Mouse (Mus musculus): ENCODE data around the gene Fahd1. TPM values are rescaled to one million over a fixed set of nuclear protein-coding genes. Genes with fewer than 3 reads are reported as not detected.

The Fahd1 gene
- total and polyA plus RNA-seq, 2 experiments from 2014 or later: 60.1 to 86.4 TPM

GRCm38 (mm10) chr17:24850773-24851127, 586 bp upstream of the Fahd1 start:
- TF ChIP-seq EP300 (IDR thresholded peaks at IDR 0.05; ENCODE audit: low read depth) (no peak), CTCF (IDR thresholded peaks at IDR 0.05; ENCODE audit: low read depth) (no peak)
- Histone ChIP-seq H3K4me2 (ENCODE audit: low read depth, low read length) (peak overlapping the region; percentile 89), H3K9me3 (replicated peaks; ENCODE audit: control insufficient read depth, low read length) (no peaks in the 10 kb centered on the region), H3K4me3 (ENCODE audit: low read depth, low read length) (peak overlapping the region; percentile 65), H3K27ac (ENCODE audit: low read depth) (peak overlapping the region; percentile 93), H3K4me1 (ENCODE audit: control insufficient read depth, insufficient read depth) (peaks cover 15% of the 10 kb centered on the region), H3K27me3 (ENCODE audit: control insufficient read depth, insufficient read depth, low read length) (no peaks in the 10 kb centered on the region), H3K9ac (replicated peaks; ENCODE audit: low read depth, low read length) (peak overlapping the region; percentile 58), H3K36me3 (replicated peaks; ENCODE audit: control insufficient read depth, insufficient read depth, low read length) (peaks cover 24% of the 10 kb centered on the region)
- WGBS: 1% methylated on average over 20 of the region's 20 CpGs
- DNase-seq (ENCODE audit: low spot score): no peak
- ATAC-seq (ENCODE audit: insufficient read depth, low read depth): no peak

- DNase-seq (ENCODE audit: low spot score) (peak; percentile 33), ATAC-seq (ENCODE audit: insufficient read depth, low read depth) (peak; percentile 47)
- Histone ChIP-seq H3K27ac (ENCODE audit: low read depth) (peak overlapping the region; percentile 93), H3K27me3 (ENCODE audit: control insufficient read depth, insufficient read depth, low read length) (no peaks in the 10 kb centered on the region), H3K36me3 (replicated peaks; ENCODE audit: control insufficient read depth, insufficient read depth, low read length) (peaks cover 19% of the 10 kb centered on the region), H3K9ac (replicated peaks; ENCODE audit: low read depth, low read length) (peak overlapping the region; percentile 72), H3K4me3 (ENCODE audit: low read depth, low read length) (peak overlapping the region; percentile 65), H3K4me2 (ENCODE audit: low read depth, low read length) (peak overlapping the region; percentile 89), H3K4me1 (ENCODE audit: control insufficient read depth, insufficient read depth) (peaks cover 22% of the 10 kb centered on the region), H3K9me3 (replicated peaks; ENCODE audit: control insufficient read depth, low read length) (no peaks in the 10 kb centered on the region)
- WGBS: 1% methylated on average over 21 of the region's 21 CpGs
- TF ChIP-seq CTCF (IDR thresholded peaks at IDR 0.05; ENCODE audit: low read depth) (peak; percentile 45), EP300 (IDR thresholded peaks at IDR 0.05; ENCODE audit: low read depth) (no peak; the same call in 1 of the 2 replicates)
Measured at GRCm38 (mm10) chr17:24849733-24850064, 465 bp downstream of the Fahd1 start.

- Histone ChIP-seq H3K4me1 (ENCODE audit: control insufficient read depth, insufficient read depth) (peaks cover 27% of the 10 kb centered on the region), H3K4me2 (ENCODE audit: low read depth, low read length) (peak overlapping the region; percentile 89), H3K36me3 (replicated peaks; ENCODE audit: control insufficient read depth, insufficient read depth, low read length) (peaks cover 10% of the 10 kb centered on the region), H3K27me3 (ENCODE audit: control insufficient read depth, insufficient read depth, low read length) (no peaks in the 10 kb centered on the region), H3K9ac (replicated peaks; ENCODE audit: low read depth, low read length) (peak overlapping the region; percentile 12), H3K27ac (ENCODE audit: low read depth) (peak overlapping the region; percentile 93), H3K9me3 (replicated peaks; ENCODE audit: control insufficient read depth, low read length) (no peaks in the 10 kb centered on the region), H3K4me3 (ENCODE audit: low read depth, low read length) (peak overlapping the region; percentile 65)
- no peak for ATAC-seq (ENCODE audit: insufficient read depth, low read depth)
- TF ChIP-seq CTCF (IDR thresholded peaks at IDR 0.05; ENCODE audit: low read depth): no peak
- DNase-seq (ENCODE audit: low spot score): no peak
Measured at GRCm38 (mm10) chr17:24848600-24849031, 1.5 kb downstream of the Fahd1 start.

- WGBS: 95% methylated on average over 1 of the region's 1 CpGs
Measured at GRCm38 (mm10) chr17:24847386-24847785, 2.8 kb downstream of the Fahd1 start.

GRCm38 (mm10) chr17:24844525-24844924, 5.6 kb downstream of the Fahd1 start:
- no peaks in the 10 kb centered on the region for H3K36me3 ChIP-seq (replicated peaks; ENCODE audit: control insufficient read depth, insufficient read depth, low read length)
- H3K9ac ChIP-seq (replicated peaks; ENCODE audit: low read depth, low read length): no peak overlapping the region; the same call in 1 of the 2 replicates
- ATAC-seq (ENCODE audit: insufficient read depth, low read depth): no peak
- H3K9me3 ChIP-seq (replicated peaks; ENCODE audit: control insufficient read depth, low read length): no peaks in the 10 kb centered on the region
- no peak for DNase-seq (ENCODE audit: low spot score)
- peak overlapping the region; percentile 48 for H3K4me2 ChIP-seq (ENCODE audit: low read depth, low read length)
- 38% methylated on average over 9 of the region's 9 CpGs for WGBS
- H3K4me3 ChIP-seq (ENCODE audit: low read depth, low read length): no peak overlapping the region
- no peak for TF ChIP-seq EP300 (IDR thresholded peaks at IDR 0.05; ENCODE audit: low read depth)
- TF ChIP-seq CTCF (IDR thresholded peaks at IDR 0.05; ENCODE audit: low read depth): no peak
- H3K27ac ChIP-seq (ENCODE audit: low read depth): peak overlapping the region; percentile 64
- H3K4me1 ChIP-seq (ENCODE audit: control insufficient read depth, insufficient read depth): peaks cover 17% of the 10 kb centered on the region
- no peaks in the 10 kb centered on the region for H3K27me3 ChIP-seq (ENCODE audit: control insufficient read depth, insufficient read depth, low read length)

More at GRCm38 (mm10) chr17:24847386-24847785, 2.8 kb downstream of the Fahd1 start:
- H3K27ac ChIP-seq (ENCODE audit: low read depth): no peak overlapping the region
- TF ChIP-seq EP300 (IDR thresholded peaks at IDR 0.05; ENCODE audit: low read depth) (no peak), CTCF (IDR thresholded peaks at IDR 0.05; ENCODE audit: low read depth) (no peak)
- H3K36me3 ChIP-seq (replicated peaks; ENCODE audit: control insufficient read depth, insufficient read depth, low read length): no peaks in the 10 kb centered on the region
- H3K4me3 ChIP-seq (ENCODE audit: low read depth, low read length): no peak overlapping the region
- ATAC-seq (ENCODE audit: insufficient read depth, low read depth): no peak
- no peaks in the 10 kb centered on the region for H3K9me3 ChIP-seq (replicated peaks; ENCODE audit: control insufficient read depth, low read length)
- H3K4me2 ChIP-seq (ENCODE audit: low read depth, low read length): no peak overlapping the region
- H3K4me1 ChIP-seq (ENCODE audit: control insufficient read depth, insufficient read depth): peaks cover 27% of the 10 kb centered on the region
- no peak for DNase-seq (ENCODE audit: low spot score)
- H3K27me3 ChIP-seq (ENCODE audit: control insufficient read depth, insufficient read depth, low read length): no peaks in the 10 kb centered on the region
- H3K9ac ChIP-seq (replicated peaks; ENCODE audit: low read depth, low read length): no peak overlapping the region

- WGBS: 45% methylated on average over 2 of the region's 2 CpGs
- Histone ChIP-seq H3K4me2 (ENCODE audit: low read depth, low read length) (no peak overlapping the region), H3K4me1 (ENCODE audit: control insufficient read depth, insufficient read depth) (peaks cover 12% of the 10 kb centered on the region), H3K27me3 (ENCODE audit: control insufficient read depth, insufficient read depth, low read length) (no peaks in the 10 kb centered on the region), H3K9ac (replicated peaks; ENCODE audit: low read depth, low read length) (no peak overlapping the region), H3K4me3 (ENCODE audit: low read depth, low read length) (no peak overlapping the region), H3K27ac (ENCODE audit: low read depth) (no peak overlapping the region), H3K9me3 (replicated peaks; ENCODE audit: control insufficient read depth, low read length) (no peaks in the 10 kb centered on the region), H3K36me3 (replicated peaks; ENCODE audit: control insufficient read depth, insufficient read depth, low read length) (no peaks in the 10 kb centered on the region)
- ATAC-seq (ENCODE audit: insufficient read depth, low read depth) (no peak), DNase-seq (ENCODE audit: low spot score) (no peak)
- TF ChIP-seq CTCF (IDR thresholded peaks at IDR 0.05; ENCODE audit: low read depth) (peak; percentile 24; the same call in 1 of the 2 replicates), EP300 (IDR thresholded peaks at IDR 0.05; ENCODE audit: low read depth) (no peak)
Measured at GRCm38 (mm10) chr17:24842631-24843030, 7.5 kb downstream of the Fahd1 start.
